Comparison of ENCODE assay signal across 8 mouse cellular contexts in the genomic region with DNA sequence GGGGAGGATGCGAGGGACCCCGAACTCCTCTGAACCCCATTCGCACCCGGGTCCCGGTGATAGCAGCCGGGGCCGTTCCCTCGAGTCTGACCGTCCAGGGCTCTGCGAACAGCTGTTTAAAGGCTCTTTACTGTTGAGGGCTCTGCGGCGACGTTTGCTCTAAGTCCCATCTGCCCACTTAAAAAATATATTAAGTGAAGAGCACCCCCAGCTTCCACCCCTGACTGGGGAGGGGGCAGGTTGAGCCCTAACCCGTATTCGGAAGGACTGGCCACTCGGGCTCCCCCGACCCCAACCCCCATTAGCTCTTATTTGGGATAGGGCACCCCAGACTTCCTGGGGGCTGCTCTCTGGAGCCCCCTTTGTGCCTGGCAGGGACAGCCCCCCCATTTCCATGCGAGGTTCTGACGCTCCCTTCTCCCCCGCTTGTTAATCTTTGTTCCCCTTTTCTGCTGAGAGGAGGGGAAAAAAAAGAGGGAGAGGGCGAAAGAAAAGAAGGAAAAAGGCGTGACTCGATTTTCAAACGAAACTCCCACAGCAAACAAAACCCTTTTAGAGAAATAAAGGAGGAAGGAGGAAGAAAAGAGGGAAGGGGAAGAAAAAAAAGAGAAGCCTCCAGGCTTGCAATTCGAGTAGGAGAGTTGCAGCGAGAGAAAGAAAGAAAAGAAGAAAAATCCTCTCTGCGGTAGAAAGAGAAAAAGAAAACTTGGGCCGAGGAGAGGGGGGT. TPM values are rescaled to one million over a fixed set of nuclear protein-coding genes. Genes with fewer than 3 reads are reported as not detected.
A peak's percentile ranks its signal among the peaks of the same experiment; 100 is the strongest.
DNase-seq lines count a peak whose midpoint lies in the region; ATAC-seq and TF ChIP-seq lines count a peak whose summit lies in the region.

No protein-coding gene starts in this region.

- dilution Hi-C loops in CH12.LX (cut with MboI; ENCODE audit: extremely low pct_ligation_motif_present, extremely low pct_unique_long_range_greater_than_20kb, low sequenced_read_pairs), result no loop called here

- peak overlapping the region; percentile 96 for H3K27ac ChIP-seq in heart, embryonic 12.5 days (ENCODE audit: poor library complexity, severe bottlenecking)
- H3K27ac ChIP-seq in CH12.LX (ENCODE audit: insufficient read depth, low read depth), result peak overlapping the region; percentile 81
- H3K27ac ChIP-seq in forebrain, embryonic 10.5 days, result peak overlapping the region; percentile 99
- peak overlapping the region; percentile 87 for H3K27ac ChIP-seq in liver, embryonic 12.5 days

- TF ChIP-seq EP300 in CH12.LX (IDR thresholded peaks at IDR 0.05; ENCODE audit: low read length), result no peak

- no peaks in the 10 kb centered on the region for H3K9me3 ChIP-seq in heart, embryonic 12.5 days (replicated peaks)
- no peaks in the 10 kb centered on the region for H3K9me3 ChIP-seq in CH12.LX (replicated peaks; ENCODE audit: low read length)
- no peaks in the 10 kb centered on the region for H3K9me3 ChIP-seq in forebrain, embryonic 10.5 days
- no peaks in the 10 kb centered on the region for H3K9me3 ChIP-seq in liver, embryonic 12.5 days (replicated peaks)

- peak overlapping the region; percentile 97 for H3K4me3 ChIP-seq in heart, embryonic 12.5 days
- peak overlapping the region; percentile 36 to 99 (median 60) for H3K4me3 ChIP-seq in CH12.LX (replicated peaks in 1 of 3; ENCODE audit: low read depth in 2 of 3, low read length in 2 of 3, poor library complexity in 1 of 3)
- H3K4me3 ChIP-seq in forebrain, embryonic 10.5 days, result peak overlapping the region; percentile 94
- H3K4me3 ChIP-seq in liver, embryonic 12.5 days, result peak overlapping the region; percentile 77

- H3K27me3 ChIP-seq in heart, embryonic 12.5 days (replicated peaks), result no peaks in the 10 kb centered on the region
- no peaks in the 10 kb centered on the region for H3K27me3 ChIP-seq in CH12.LX (replicated peaks)
- no peaks in the 10 kb centered on the region for H3K27me3 ChIP-seq in forebrain, embryonic 10.5 days (ENCODE audit: poor library complexity, severe bottlenecking)
- peaks cover 19% of the 10 kb centered on the region for H3K27me3 ChIP-seq in liver, embryonic 12.5 days (replicated peaks)

- ATAC-seq in heart, embryonic 12.5 days (ENCODE audit: insufficient number of reproducible peaks, low FRiP score), result peak; percentile 12; the same call in 1 of the 2 replicates
- 0 out of 2 replicates have a peak, but pooled peaks have one; percentile 6 for ATAC-seq in liver, embryonic 12.5 days

- TF ChIP-seq POLR2A in CH12.LX (IDR thresholded peaks at IDR 0.05; ENCODE audit: low read depth, low read length), result no peak; the same call in 1 of the 2 replicates

- DNase-seq in heart, postnatal 4 days, result no peak
- DNase-seq in CH12.LX (ENCODE audit: extremely low read depth), result peak; percentile 36
- DNase-seq in forebrain, embryonic 10.5 days (ENCODE audit: extremely low spot score, low spot score), result no peak
- DNase-seq in thymus, postnatal 0 days (ENCODE audit: low spot score), result peak; percentile 16
- no peak for DNase-seq in right cerebral cortex, postnatal 36 days (ENCODE audit: low spot score in 2 of 2)
- no peak for DNase-seq in layer of hippocampus, postnatal 14 days (ENCODE audit: low spot score in 2 of 2)

- peaks cover 36% of the 10 kb centered on the region for H3K79me2 ChIP-seq in CH12.LX (replicated peaks; ENCODE audit: control insufficient read depth, extremely low read depth, insufficient read depth, poor library complexity, severe bottlenecking)

- no peak for TF ChIP-seq CTCF in CH12.LX (conservative IDR thresholded peaks at IDR 0.05 in 1 of 2, IDR thresholded peaks at IDR 0.05 in 1 of 2; ENCODE audit: low read depth in 2 of 2, low read length in 2 of 2)

- peaks cover 37% of the 10 kb centered on the region for H3K4me1 ChIP-seq in heart, embryonic 12.5 days (replicated peaks)
- peaks cover 4 to 30% of the 10 kb centered on the region in 2 experiments for H3K4me1 ChIP-seq in CH12.LX (ENCODE audit: control insufficient read depth in 1 of 2, insufficient read depth in 2 of 2)
- H3K4me1 ChIP-seq in forebrain, embryonic 10.5 days, result peaks cover 57% of the 10 kb centered on the region
- peaks cover 60% of the 10 kb centered on the region for H3K4me1 ChIP-seq in liver, embryonic 12.5 days

- no peak for TF ChIP-seq RAD21 in CH12.LX (IDR thresholded peaks at IDR 0.05; ENCODE audit: low read depth, low read length)

- H3K9ac ChIP-seq in heart, embryonic 12.5 days, result peak overlapping the region; percentile 99
- peak overlapping the region; percentile 100 for H3K9ac ChIP-seq in CH12.LX (ENCODE audit: insufficient read depth, low read depth)
- H3K9ac ChIP-seq in liver, embryonic 12.5 days, result peak overlapping the region; percentile 83

- in situ Hi-C loops in CH12.LX (cut with MboI; ENCODE audit: low pct_ligation_motif_present, low pct_unique_long_range_greater_than_20kb, low sequenced_read_pairs), result no loop called here

- H3K36me3 ChIP-seq in heart, embryonic 12.5 days, result peaks cover 1% of the 10 kb centered on the region; the same call in 1 of the 2 replicates
- peaks cover 0 to 6% of the 10 kb centered on the region in 2 experiments for H3K36me3 ChIP-seq in CH12.LX (replicated peaks in 1 of 2; ENCODE audit: control insufficient read depth in 1 of 2, insufficient read depth in 1 of 2, low read length in 1 of 2)
- H3K36me3 ChIP-seq in forebrain, embryonic 10.5 days (replicated peaks), result peaks cover 15% of the 10 kb centered on the region
- H3K36me3 ChIP-seq in liver, embryonic 12.5 days, result peaks cover 2% of the 10 kb centered on the region; the same call in 1 of the 2 replicates

- under 1% methylated on average over 28 of the region's 28 CpGs for WGBS in heart, embryonic 12.5 days
- under 1% methylated on average over 28 of the region's 28 CpGs for WGBS in forebrain, embryonic 10.5 days
- WGBS in liver, embryonic 12.5 days (ENCODE audit: insufficient replicate concordance), result under 1% methylated on average over 28 of the region's 28 CpGs

- H3K4me2 ChIP-seq in heart, embryonic 12.5 days, result peak overlapping the region; percentile 95
- peak overlapping the region; percentile 74 for H3K4me2 ChIP-seq in CH12.LX (ENCODE audit: insufficient read depth, low read depth, poor library complexity, severe bottlenecking)
- peak overlapping the region; percentile 98 for H3K4me2 ChIP-seq in liver, embryonic 12.5 days

TF ChIP-seq in CH12.LX, 34 proteins besides CTCF, POLR2A, EP300 and RAD21:
- TF ChIP-seq PAX5 (IDR thresholded peaks at IDR 0.05; ENCODE audit: low read length) (no peak), TBP (conservative IDR thresholded peaks at IDR 0.05; ENCODE audit: low read depth, low read length) (no peak), IRF4 (IDR thresholded peaks at IDR 0.05; ENCODE audit: low read depth, low read length) (no peak), ZNF384 (IDR thresholded peaks at IDR 0.05; ENCODE audit: low read depth, low read length) (peak; percentile 49; the same call in 1 of the 2 replicates), KAT2A (IDR thresholded peaks at IDR 0.05; ENCODE audit: insufficient replicate concordance, low read length) (0 out of 2 replicates have a peak, but pooled peaks have one; percentile 19), BHLHE40 (IDR thresholded peaks at IDR 0.05; ENCODE audit: low read depth, low read length) (peak; percentile 52), CHD2 (IDR thresholded peaks at IDR 0.05; ENCODE audit: low read length) (peak; percentile 27; the same call in 1 of the 2 replicates), SIN3A (IDR thresholded peaks at IDR 0.05; ENCODE audit: low read length) (peak; percentile 70), MAFK (IDR thresholded peaks at IDR 0.05; ENCODE audit: insufficient replicate concordance, low read length) (peak; percentile 32; the same call in 1 of the 2 replicates), USF2 (conservative IDR thresholded peaks at IDR 0.05; ENCODE audit: low read depth, low read length) (no peak)
TF ChIP-seq in CH12.LX: peak in this region for 6.

RNA-seq across cellular contexts. Expression of gene Zfp710, which starts 0.9 kb away (rescaled TPM):
- polyA plus RNA-seq in heart, embryonic 12.5 days (2016; fragmentation: Nextera tagmentation; extraction: Ambion mirVana), result 13.5 and 13.7 TPM in 2 replicates
- 10 to 100 TPM; 20.3 to 20.7 TPM for total RNA-seq in heart, postnatal 4 days (2021)
- 16.2 and 16.3 TPM in 2 replicates for total RNA-seq in CH12.LX (2012; rRNA removed)
- total RNA-seq in CH12.LX (2014; rRNA removed), result 6.1 and 7.6 TPM in 2 replicates
- 12.1 and 14.4 TPM in 2 replicates for polyA plus RNA-seq in CH12.LX (2012; ENCODE audit: insufficient read length, low read depth)
- polyA plus RNA-seq in forebrain, embryonic 10.5 days (2016; fragmentation: Nextera tagmentation; extraction: Ambion mirVana), result 33.3 and 33.4 TPM in 2 replicates
- polyA plus RNA-seq in liver, embryonic 12.5 days (2016; fragmentation: Nextera tagmentation; extraction: Ambion mirVana), result 7.2 and 8.9 TPM in 2 replicates
- 6.5 and 7.3 TPM in 2 replicates for polyA plus RNA-seq in thymus, postnatal 0 days (2015; fragmentation: Nextera tagmentation; extraction: Ambion mirVana)
- 10 to 100 TPM; 17.5 to 18.0 TPM for total RNA-seq in layer of hippocampus, postnatal 14 days (2021)

Comparison
In these comparisons a context has a peak if more than half of its experiments do, and no peak if none do; other contexts are left out.
1. DNase-seq: peak in CH12.LX (single experiment) and thymus, postnatal 0 days (single experiment); none in heart, postnatal 4 days (single experiment), forebrain, embryonic 10.5 days (single experiment), right cerebral cortex, postnatal 36 days (0 of 2) and layer of hippocampus, postnatal 14 days (0 of 2).
2. Peak in every context shown above with its lines, with median percentiles within 50 percentile points of each other: H3K27ac ChIP-seq, H3K4me2 ChIP-seq, H3K4me3 ChIP-seq and H3K9ac ChIP-seq.